In genomic region chr9:65692466-65692865, GRCm38 (mm10) we compare ENCODE assay signal across 13 mouse cellular contexts. TPM values are rescaled to one million over a fixed set of nuclear protein-coding genes. Genes with fewer than 3 reads are reported as not detected.
DNase-seq lines count a peak whose midpoint lies in the region; ATAC-seq and TF ChIP-seq lines count a peak whose summit lies in the region.
"Had no signal": no experiment of that assay in that cellular context is flagged by ENCODE, and none has a peak within 500 bp of the region (broad histone marks: within the 10 kb centered on the region; RNA-seq: fewer than 3 reads in every experiment).

No protein-coding gene starts in this region.

- H3K27ac ChIP-seq in gastrocnemius, adult 2 months = peak overlapping the region; percentile 32; the same call in 1 of the 2 replicates
- peak overlapping the region; percentile 55; the same call in 1 of the 2 replicates for H3K27ac ChIP-seq in liver, postnatal 0 days (ENCODE audit: low read depth)
- H3K27ac ChIP-seq in liver, embryonic 12.5 days = no peak overlapping the region
- peak overlapping the region; percentile 76; the same call in 1 of the 2 replicates for H3K27ac ChIP-seq in forebrain, embryonic 13.5 days
- 0 out of 2 replicates have a peak overlapping the region, but pooled peaks have one; percentile 48 for H3K27ac ChIP-seq in limb, embryonic 14.5 days (replicated peaks; ENCODE audit: low read depth, low read length)
- H3K27ac ChIP-seq: liver, embryonic 14.5 days had no signal

- H3K27me3 ChIP-seq in liver, postnatal 0 days (ENCODE audit: insufficient read depth, low read length) = no peaks in the 10 kb centered on the region
- H3K27me3 ChIP-seq in liver, embryonic 12.5 days (replicated peaks) = no peaks in the 10 kb centered on the region
- H3K27me3 ChIP-seq in forebrain, embryonic 13.5 days = no peaks in the 10 kb centered on the region
- no peaks in the 10 kb centered on the region for H3K27me3 ChIP-seq in limb, embryonic 14.5 days (ENCODE audit: control insufficient read depth, insufficient read depth, low read length)
- H3K27me3 ChIP-seq: megakaryocyte, embryonic 14.5 days had no signal

- H3K4me2 ChIP-seq in liver, postnatal 0 days (ENCODE audit: low read depth, low read length) = no peak overlapping the region
- no peak overlapping the region for H3K4me2 ChIP-seq in liver, embryonic 12.5 days
- no peak overlapping the region for H3K4me2 ChIP-seq in forebrain, embryonic 13.5 days
- no peak overlapping the region for H3K4me2 ChIP-seq in limb, embryonic 14.5 days (replicated peaks; ENCODE audit: low read depth, low read length, severe bottlenecking)

- H3K4me1 ChIP-seq in liver, postnatal 0 days (ENCODE audit: insufficient read depth) = peaks cover 7% of the 10 kb centered on the region
- peaks cover 13% of the 10 kb centered on the region for H3K4me1 ChIP-seq in liver, embryonic 12.5 days
- H3K4me1 ChIP-seq in forebrain, embryonic 13.5 days = peaks cover 31% of the 10 kb centered on the region
- peaks cover 6% of the 10 kb centered on the region; the same call in 1 of the 2 replicates for H3K4me1 ChIP-seq in limb, embryonic 14.5 days (ENCODE audit: control insufficient read depth, insufficient read depth, low read length)

- no peak for TF ChIP-seq CTCF in gastrocnemius, adult 2 months (IDR thresholded peaks at IDR 0.05)
- TF ChIP-seq CTCF in liver, postnatal 0 days (IDR thresholded peaks at IDR 0.05; ENCODE audit: low read depth) = no peak

- 81% methylated on average over 3 of the region's 3 CpGs for WGBS in liver, postnatal 0 days (ENCODE audit: insufficient replicate concordance)
- WGBS in liver, embryonic 12.5 days (ENCODE audit: insufficient replicate concordance) = 69% methylated on average over 3 of the region's 3 CpGs
- WGBS in forebrain, embryonic 13.5 days = 18% methylated on average over 3 of the region's 3 CpGs
- WGBS in limb, embryonic 14.5 days = 51% methylated on average over 3 of the region's 3 CpGs

- no peak overlapping the region for H3K4me3 ChIP-seq in gastrocnemius, adult 2 months
- H3K4me3 ChIP-seq in liver, postnatal 0 days (ENCODE audit: low read depth, low read length) = no peak overlapping the region
- H3K4me3 ChIP-seq in liver, embryonic 12.5 days = no peak overlapping the region
- no peak overlapping the region for H3K4me3 ChIP-seq in forebrain, embryonic 13.5 days
- no peak overlapping the region for H3K4me3 ChIP-seq in limb, embryonic 14.5 days (replicated peaks; ENCODE audit: low read length)
- H3K4me3 ChIP-seq: megakaryocyte, embryonic 14.5 days had no signal

- no peak for ATAC-seq in liver, postnatal 0 days
- ATAC-seq in liver, embryonic 12.5 days = no peak
- no peak for ATAC-seq in forebrain, embryonic 13.5 days
- no peak for ATAC-seq in limb, embryonic 14.5 days (ENCODE audit: low FRiP score, low read depth)
- no peak for ATAC-seq in megakaryocyte progenitor cell, adult 5-6 weeks (replicated peaks; ENCODE audit: poor library complexity)

- H3K36me3 ChIP-seq in liver, postnatal 0 days (replicated peaks; ENCODE audit: insufficient read depth, low read length) = peaks cover 41% of the 10 kb centered on the region
- peaks cover 82% of the 10 kb centered on the region for H3K36me3 ChIP-seq in liver, embryonic 12.5 days
- peaks cover 80% of the 10 kb centered on the region for H3K36me3 ChIP-seq in forebrain, embryonic 13.5 days (ENCODE audit: poor library complexity, severe bottlenecking)
- peaks cover 85% of the 10 kb centered on the region for H3K36me3 ChIP-seq in limb, embryonic 14.5 days (ENCODE audit: control insufficient read depth, insufficient read depth, low read length)

- no peak for TF ChIP-seq EP300 in liver, postnatal 0 days (IDR thresholded peaks at IDR 0.05; ENCODE audit: low read depth)

- no peak for DNase-seq in gastrocnemius, adult 2 months
- no peak for DNase-seq in gastrocnemius, postnatal 4 days (ENCODE audit: low spot score in 2 of 2)
- DNase-seq in liver, postnatal 0 days = no peak
- no peak for DNase-seq in limb, embryonic 14.5 days (ENCODE audit: low spot score)
- no peak for DNase-seq in ovary, adult 18-20 months (ENCODE audit: low spot score)
- DNase-seq: cerebellum, postnatal 14 days; heart, adult 18-20 months had no signal

- intact Hi-C loops in gastrocnemius, adult 2 months (cut with DNase I) = no loop called here

- TF ChIP-seq POLR2A in limb, embryonic 14.5 days (IDR thresholded peaks at IDR 0.05; ENCODE audit: borderline replicate concordance, extremely low read depth, insufficient read depth, insufficient read length) = no peak

- no peaks in the 10 kb centered on the region for H3K9me3 ChIP-seq in liver, postnatal 0 days (ENCODE audit: low read length)
- no peaks in the 10 kb centered on the region for H3K9me3 ChIP-seq in liver, embryonic 12.5 days (replicated peaks)
- H3K9me3 ChIP-seq in forebrain, embryonic 13.5 days (replicated peaks) = no peaks in the 10 kb centered on the region
- H3K9me3 ChIP-seq in limb, embryonic 14.5 days (ENCODE audit: control insufficient read depth, low read length) = no peaks in the 10 kb centered on the region
- H3K9me3 ChIP-seq: G1E; megakaryocyte, embryonic 14.5 days had no signal

- no peak overlapping the region for H3K9ac ChIP-seq in liver, postnatal 0 days (replicated peaks)
- no peak overlapping the region for H3K9ac ChIP-seq in liver, embryonic 12.5 days
- H3K9ac ChIP-seq in forebrain, embryonic 13.5 days = 0 out of 2 replicates have a peak overlapping the region, but pooled peaks have one; percentile 21
- H3K9ac ChIP-seq in limb, embryonic 14.5 days (ENCODE audit: low read depth, low read length, severe bottlenecking) = no peak overlapping the region
- H3K9ac ChIP-seq: liver, embryonic 14.5 days had no signal

RNA-seq across cellular contexts. Expression of gene Oaz2, which starts 24.7 kb away (rescaled TPM):
- total RNA-seq in gastrocnemius, adult 2 months (2021) = 100 to 1,000 TPM; 195 to 201 TPM
- 100 to 1,000 TPM; 232 to 238 TPM for total RNA-seq in gastrocnemius, postnatal 4 days (2021)
- 50.9 and 52.8 TPM in 2 replicates for polyA plus RNA-seq in liver, postnatal 0 days (2015; fragmentation: Nextera tagmentation; extraction: Ambion mirVana)
- 70.3 and 71.0 TPM in 2 replicates for polyA plus RNA-seq in liver, embryonic 12.5 days (2016; fragmentation: Nextera tagmentation; extraction: Ambion mirVana)
- 273 and 289 TPM in 2 replicates for polyA plus RNA-seq in forebrain, embryonic 13.5 days (2015; fragmentation: Nextera tagmentation; extraction: Ambion mirVana)
- polyA plus RNA-seq in limb, embryonic 14.5 days (2012; rRNA removed) = 199 and 250 TPM in 2 replicates
- 221 and 260 TPM in 2 replicates for polyA plus RNA-seq in limb, embryonic 14.5 days (2014; fragmentation: Nextera tagmentation; extraction: Ambion mirVana)
- 8.3 and 15.7 TPM in 2 replicates for total RNA-seq in megakaryocyte progenitor cell, adult 5-6 weeks (2015)
- 34.4 and 37.3 TPM in 2 replicates for total RNA-seq in megakaryocyte progenitor cell, adult 5-6 weeks (2017)
